Mouse (Mus musculus): Measurements from ENCODE around the gene Nlgn2. TPM values are rescaled to one million over a fixed set of nuclear protein-coding genes. Genes with fewer than 3 reads are reported as not detected.

Gene Nlgn2
- total RNA-seq, 2 experiments from 2014 or later = 6.8 to 7.4 TPM

GRCm38 (mm10) chr11:69801379-69801977 lies 36.1 kb downstream of the Nlgn2 start, which contains the start of gene Fgf11:
Gene Fgf11, minus strand, starts transcription at chr11:69801857.
- DNase-seq = no peak
- intact Hi-C loops (cut with DNase I; ENCODE audit: low total_unique reads) = loop anchor here (5.0 kb wide), 1 partner anchor 36 kb away; the partner anchor contains the start of genes Nlgn2 and Tmem256

- intact Hi-C loops (cut with DNase I; ENCODE audit: low total_unique reads) = loop anchor here (5.0 kb wide), 1 partner anchor 37 kb away; the partner anchor contains the start of genes Nlgn2 and Tmem256
- peak; percentile 73 for DNase-seq
Observed at GRCm38 (mm10) chr11:69800392-69801197, 37.0 kb downstream of the Nlgn2 start.

- intact Hi-C loops (cut with DNase I; ENCODE audit: low total_unique reads) = loop anchor here (5.0 kb wide), 1 partner anchor 37 kb away; the partner anchor contains the start of genes Nlgn2 and Tmem256
- peak; percentile 76 for DNase-seq
Observed at GRCm38 (mm10) chr11:69800138-69800391, 37.5 kb downstream of the Nlgn2 start.

GRCm38 (mm10) chr11:69799394-69800137 lies 38.0 kb downstream of the Nlgn2 start:
- no peak for DNase-seq
- intact Hi-C loops (cut with DNase I; ENCODE audit: low total_unique reads) = loop anchor here (5.0 kb wide), 2 partner anchors 37 to 38 kb away; partner anchors contain the start of genes Nlgn2, Slc35g3 and Tmem256

- intact Hi-C loops (cut with DNase I; ENCODE audit: low total_unique reads) = loop anchor here (5.0 kb wide), 1 partner anchor 36 kb away; the partner anchor contains the start of gene Slc35g3
- no peak for DNase-seq
Observed at GRCm38 (mm10) chr11:69797924-69798323, 39.7 kb downstream of the Nlgn2 start.

- intact Hi-C loops (cut with DNase I; ENCODE audit: low total_unique reads) = loop anchor here (5.0 kb wide), 1 partner anchor 34 kb away; the partner anchor contains the start of gene Slc35g3
- DNase-seq = no peak
Observed at GRCm38 (mm10) chr11:69795983-69796435, 41.6 kb downstream of the Nlgn2 start.

- DNase-seq = peak; percentile 96
- intact Hi-C loops (cut with DNase I; ENCODE audit: low total_unique reads) = loop anchor here (5.0 kb wide), 1 partner anchor 33 kb away; the partner anchor contains the start of gene Slc35g3
Observed at GRCm38 (mm10) chr11:69795168-69795982, 42.2 kb downstream of the Nlgn2 start, which contains the start of gene Chrnb1. Gene Chrnb1, minus strand, starts transcription at chr11:69795943.

GRCm38 (mm10) chr11:69793429-69793828 lies 44.2 kb downstream of the Nlgn2 start:
- intact Hi-C loops (cut with DNase I; ENCODE audit: low total_unique reads) = loop anchor here (5.0 kb wide), 1 partner anchor 829 kb away; no protein-coding TSS in a partner anchor
- DNase-seq = no peak

GRCm38 (mm10) chr11:69791420-69791819 lies 46.2 kb downstream of the Nlgn2 start:
- intact Hi-C loops (cut with DNase I; ENCODE audit: low total_unique reads) = loop anchor here (5.0 kb wide), 1 partner anchor 831 kb away; no protein-coding TSS in a partner anchor
- no peak for DNase-seq

GRCm38 (mm10) chr11:69789431-69789830 lies 48.2 kb downstream of the Nlgn2 start:
- no peak for DNase-seq
- intact Hi-C loops (cut with DNase I; ENCODE audit: low total_unique reads) = no loop called here

GRCm38 (mm10) chr11:69787306-69787705 lies 50.3 kb downstream of the Nlgn2 start:
- no peak for DNase-seq
- intact Hi-C loops (cut with DNase I; ENCODE audit: low total_unique reads) = no loop called here

- intact Hi-C loops (cut with DNase I; ENCODE audit: low total_unique reads) = no loop called here
- no peak for DNase-seq
Observed at GRCm38 (mm10) chr11:69784793-69785272, 52.8 kb downstream of the Nlgn2 start.

- intact Hi-C loops (cut with DNase I; ENCODE audit: low total_unique reads) = no loop called here
- no peak for DNase-seq
Observed at GRCm38 (mm10) chr11:69781828-69782227, 55.8 kb downstream of the Nlgn2 start.

- DNase-seq = no peak
- intact Hi-C loops (cut with DNase I; ENCODE audit: low total_unique reads) = no loop called here
Observed at GRCm38 (mm10) chr11:69778985-69779384, 58.6 kb downstream of the Nlgn2 start.

- intact Hi-C loops (cut with DNase I; ENCODE audit: low total_unique reads) = no loop called here
- no peak for DNase-seq
Observed at GRCm38 (mm10) chr11:69778258-69778982, 59.2 kb downstream of the Nlgn2 start.

GRCm38 (mm10) chr11:69777504-69778257 lies 59.9 kb downstream of the Nlgn2 start:
- intact Hi-C loops (cut with DNase I; ENCODE audit: low total_unique reads) = no loop called here

GRCm38 (mm10) chr11:69776488-69776887 lies 61.1 kb downstream of the Nlgn2 start:
- DNase-seq = no peak
- intact Hi-C loops (cut with DNase I; ENCODE audit: low total_unique reads) = no loop called here

More at GRCm38 (mm10) chr11:69777504-69778257, 59.9 kb downstream of the Nlgn2 start:
- no peak for DNase-seq
